Mouse (Mus musculus): ENCODE results near the gene Prc1. TPM values are rescaled to one million over a fixed set of nuclear protein-coding genes. Genes with fewer than 3 reads are reported as not detected.

The Prc1 gene
- polyA plus RNA-seq, 1 experiment, result 25.5 TPM

DNA sequence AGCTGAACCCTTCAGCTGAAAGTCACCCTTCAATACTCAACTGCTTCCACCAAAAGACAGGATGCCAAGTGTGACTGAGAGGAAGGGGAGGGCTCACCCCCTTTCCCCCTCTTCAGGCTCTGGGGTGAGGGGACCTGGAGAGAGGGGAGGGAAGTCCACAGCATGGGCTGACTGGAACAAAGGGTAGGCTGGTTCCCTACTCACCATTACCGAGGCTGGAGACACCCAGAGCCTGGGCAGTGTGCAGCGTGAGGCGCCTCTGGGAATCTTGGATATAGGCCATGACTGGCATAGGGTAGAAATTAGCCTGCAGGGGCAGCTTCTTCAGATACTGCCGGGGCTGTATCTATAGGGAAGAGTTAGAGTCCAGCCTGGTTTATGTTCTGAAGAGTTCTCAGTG, 63.8 kb downstream of the Prc1 start:
- Histone ChIP-seq H3K36me3 (ENCODE audit: control insufficient read depth, insufficient read depth) (peaks cover 6% of the 10 kb centered on the region), H3K27me3 (ENCODE audit: control insufficient read depth, insufficient read depth, insufficient read length) (no peaks in the 10 kb centered on the region), H3K4me2 (ENCODE audit: low read depth) (no peak overlapping the region), H3K79me2 (ENCODE audit: control insufficient read depth, insufficient read depth) (no peaks in the 10 kb centered on the region), H3ac (ENCODE audit: control insufficient read depth, insufficient read length) (no peak overlapping the region), H3K4me3 (no peak overlapping the region)
- TF ChIP-seq POLR2AphosphoS2 (IDR thresholded peaks at IDR 0.05; ENCODE audit: insufficient read length, low read depth) (no peak), CEBPB (IDR thresholded peaks at IDR 0.05; ENCODE audit: insufficient read depth, poor library complexity, severe bottlenecking) (no peak), USF1 (IDR thresholded peaks at IDR 0.05; ENCODE audit: low read depth) (no peak), E2F4 (IDR thresholded peaks at IDR 0.05; ENCODE audit: insufficient read depth) (no peak), MAX (IDR thresholded peaks at IDR 0.05; ENCODE audit: low read depth) (no peak), MYOG (IDR thresholded peaks at IDR 0.05; ENCODE audit: control insufficient read depth in 1 of 3, insufficient read depth in 1 of 3, insufficient read length in 2 of 3, low read depth in 2 of 3) (no peak), TCF3 (IDR thresholded peaks at IDR 0.05; ENCODE audit: insufficient read length, low read depth) (no peak), REST (IDR thresholded peaks at IDR 0.05; ENCODE audit: insufficient read depth, insufficient read length) (no peak), TCF12 (IDR thresholded peaks at IDR 0.05; ENCODE audit: insufficient read depth, poor library complexity, severe bottlenecking) (no peak), POLR2A (IDR thresholded peaks at IDR 0.05; ENCODE audit: insufficient read length, low read depth) (no peak), MYOD1 (IDR thresholded peaks at IDR 0.05; ENCODE audit: control insufficient read depth in 1 of 3, insufficient read length in 2 of 3, low read depth in 2 of 3) (no peak), SRF (IDR thresholded peaks at IDR 0.05; ENCODE audit: control insufficient read depth, insufficient read length, low read depth) (no peak)

DNA sequence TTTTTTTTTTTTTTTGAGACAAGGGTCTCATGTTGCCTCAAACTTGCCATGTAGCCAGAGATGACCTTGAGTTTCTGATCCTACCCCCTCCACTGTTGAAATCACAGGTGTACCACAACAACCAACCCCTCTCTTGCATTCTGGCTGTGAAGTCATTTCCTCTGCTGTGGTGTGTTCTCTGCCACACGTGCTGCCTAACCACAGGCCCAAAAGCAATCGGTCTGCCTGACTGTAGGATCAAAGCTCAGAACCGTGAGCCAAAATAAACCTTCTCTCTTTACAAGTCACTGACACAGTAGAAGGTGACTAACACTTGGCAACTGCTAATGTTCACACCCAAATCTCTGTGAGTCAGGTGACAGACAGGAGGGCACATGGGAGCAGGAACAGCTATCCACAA, 66.2 kb downstream of the Prc1 start:
- TF ChIP-seq CEBPB (IDR thresholded peaks at IDR 0.05; ENCODE audit: insufficient read depth, poor library complexity, severe bottlenecking) (no peak), SRF (IDR thresholded peaks at IDR 0.05; ENCODE audit: control insufficient read depth, insufficient read length, low read depth) (no peak), TCF3 (IDR thresholded peaks at IDR 0.05; ENCODE audit: insufficient read length, low read depth) (no peak), MYOG (IDR thresholded peaks at IDR 0.05; ENCODE audit: control insufficient read depth in 1 of 3, insufficient read depth in 1 of 3, insufficient read length in 2 of 3, low read depth in 2 of 3) (no peak), USF1 (IDR thresholded peaks at IDR 0.05; ENCODE audit: low read depth) (no peak), POLR2AphosphoS2 (IDR thresholded peaks at IDR 0.05; ENCODE audit: insufficient read length, low read depth) (no peak), REST (IDR thresholded peaks at IDR 0.05; ENCODE audit: insufficient read depth, insufficient read length) (no peak), MAX (IDR thresholded peaks at IDR 0.05; ENCODE audit: low read depth) (no peak), TCF12 (IDR thresholded peaks at IDR 0.05; ENCODE audit: insufficient read depth, poor library complexity, severe bottlenecking) (no peak), MYOD1 (IDR thresholded peaks at IDR 0.05; ENCODE audit: control insufficient read depth in 1 of 3, insufficient read length in 2 of 3, low read depth in 2 of 3) (no peak), E2F4 (IDR thresholded peaks at IDR 0.05; ENCODE audit: insufficient read depth) (no peak)
- Histone ChIP-seq H3K4me3 (no peak overlapping the region), H3K4me2 (ENCODE audit: low read depth) (no peak overlapping the region), H3K27me3 (ENCODE audit: control insufficient read depth, insufficient read depth, insufficient read length) (no peaks in the 10 kb centered on the region), H3ac (ENCODE audit: control insufficient read depth, insufficient read length) (no peak overlapping the region), H3K36me3 (ENCODE audit: control insufficient read depth, insufficient read depth) (peaks cover 6% of the 10 kb centered on the region), H3K79me2 (ENCODE audit: control insufficient read depth, insufficient read depth) (no peaks in the 10 kb centered on the region)

DNA sequence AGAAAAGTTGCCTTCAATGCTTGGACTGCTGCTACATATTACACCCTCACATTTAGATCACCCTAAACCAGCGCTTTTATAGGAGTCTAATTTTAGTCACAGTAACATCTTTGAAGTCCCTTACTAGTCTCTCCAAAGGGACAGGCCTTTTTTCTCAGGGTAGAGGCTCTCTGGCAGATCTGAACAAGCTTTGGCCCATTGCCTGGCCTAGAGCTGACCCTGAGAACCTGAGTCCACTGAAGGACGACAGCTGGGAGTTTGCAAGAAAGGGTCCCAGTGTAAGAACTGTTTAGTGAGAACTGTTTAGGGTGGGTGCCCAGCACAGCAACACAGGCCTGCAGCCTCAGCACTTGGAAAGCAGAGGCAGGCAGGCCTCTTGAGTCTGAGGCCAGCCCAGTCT, 71.5 kb downstream of the Prc1 start:
- H3K79me2 ChIP-seq (ENCODE audit: control insufficient read depth, insufficient read depth), result no peaks in the 10 kb centered on the region
- no peak overlapping the region for H3K4me2 ChIP-seq (ENCODE audit: low read depth)
- H3ac ChIP-seq (ENCODE audit: control insufficient read depth, insufficient read length), result no peak overlapping the region
- TF ChIP-seq CEBPB (IDR thresholded peaks at IDR 0.05; ENCODE audit: insufficient read depth, poor library complexity, severe bottlenecking), result no peak
- TF ChIP-seq MYOG (IDR thresholded peaks at IDR 0.05; ENCODE audit: control insufficient read depth in 1 of 3, insufficient read depth in 1 of 3, insufficient read length in 2 of 3, low read depth in 2 of 3), result no peak
- no peak for TF ChIP-seq POLR2AphosphoS2 (IDR thresholded peaks at IDR 0.05; ENCODE audit: insufficient read length, low read depth)
- no peaks in the 10 kb centered on the region for H3K27me3 ChIP-seq (ENCODE audit: control insufficient read depth, insufficient read depth, insufficient read length)
- peaks cover 6% of the 10 kb centered on the region for H3K36me3 ChIP-seq (ENCODE audit: control insufficient read depth, insufficient read depth)
- no peak overlapping the region for H3K4me3 ChIP-seq

Other genes starting within 250 kb of the Prc1 start
- gene Idh2, start 179.1 kb upstream of the Prc1 start, polyA plus RNA-seq (2012; fragmentation: generic; extraction: Trizol), result 159 TPM
- gene Sema4b, start 107.6 kb upstream of the Prc1 start, polyA plus RNA-seq (2012; fragmentation: generic; extraction: Trizol), result 11.4 TPM
- gene Cib1, start 61.6 kb upstream of the Prc1 start, polyA plus RNA-seq (2012; fragmentation: generic; extraction: Trizol), result 98.7 TPM
- 0.91 TPM for gene Gdpgp1, start 61.6 kb upstream of the Prc1 start, polyA plus RNA-seq (2012; fragmentation: generic; extraction: Trizol)
- 0.24 TPM for gene Ttll13, start 48.1 kb upstream of the Prc1 start, polyA plus RNA-seq (2012; fragmentation: generic; extraction: Trizol)
- gene Ngrn, start 33.2 kb upstream of the Prc1 start, polyA plus RNA-seq (2012; fragmentation: generic; extraction: Trizol), result 55.0 TPM
- 4.8 TPM for gene Vps33b, start 24.8 kb upstream of the Prc1 start, polyA plus RNA-seq (2012; fragmentation: generic; extraction: Trizol)
- gene Rccd1, start 30.0 kb downstream of the Prc1 start, polyA plus RNA-seq (2012; fragmentation: generic; extraction: Trizol), result 8.4 TPM
- gene Unc45a, start 46.6 kb downstream of the Prc1 start, polyA plus RNA-seq (2012; fragmentation: generic; extraction: Trizol), result 38.4 TPM
- 83.3 TPM for gene Hddc3, start 48.7 kb downstream of the Prc1 start, polyA plus RNA-seq (2012; fragmentation: generic; extraction: Trizol)
- gene Man2a2, start 76.9 kb downstream of the Prc1 start, polyA plus RNA-seq (2012; fragmentation: generic; extraction: Trizol), result 35.7 TPM
- 0.54 TPM for gene Fes, start 93.5 kb downstream of the Prc1 start, polyA plus RNA-seq (2012; fragmentation: generic; extraction: Trizol)
- 64.1 TPM for gene Furin, start 111.0 kb downstream of the Prc1 start, polyA plus RNA-seq (2012; fragmentation: generic; extraction: Trizol)
- gene Blm, start 240.7 kb downstream of the Prc1 start, polyA plus RNA-seq (2012; fragmentation: generic; extraction: Trizol), result 1.1 TPM

Measured in myocyte (in vitro differentiated cells).